Mouse (Mus musculus): ENCODE data around the gene Naa40.

DNA sequence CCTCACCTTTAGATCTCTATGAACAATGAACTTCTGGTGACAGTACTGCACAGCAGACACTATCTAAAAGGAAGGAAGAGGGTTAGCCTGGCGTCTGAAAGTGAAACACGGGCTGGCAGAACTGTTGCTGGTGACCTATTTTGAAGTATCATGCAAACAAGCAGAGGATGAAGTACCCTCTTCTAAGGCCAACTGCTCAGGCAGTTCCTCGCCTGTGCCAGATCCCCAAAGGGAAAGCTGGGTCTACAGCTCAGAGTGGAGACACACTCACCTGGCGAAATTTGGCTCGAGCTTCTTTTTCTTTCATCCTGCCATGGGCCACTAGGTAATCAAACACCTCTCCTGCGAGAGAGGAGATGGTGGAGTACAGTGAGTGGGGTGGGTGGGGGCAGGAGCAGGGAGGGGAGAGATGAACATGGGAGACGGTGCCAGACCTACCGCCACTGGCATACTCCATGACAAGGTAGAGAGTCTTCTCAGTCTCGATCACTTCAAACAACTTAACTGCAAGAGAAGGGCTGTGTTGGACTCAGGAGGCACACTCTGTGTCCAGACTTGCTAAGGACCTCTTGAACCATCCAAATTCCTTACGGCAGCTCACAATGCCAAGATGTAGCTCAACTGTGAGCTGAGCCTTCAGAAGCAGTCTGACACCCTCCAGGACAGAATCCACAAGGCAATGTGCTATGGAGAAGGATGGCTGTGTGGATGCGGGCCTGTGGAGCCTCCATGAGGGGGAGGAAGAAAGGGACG lies 45.8 kb upstream of the Naa40 start:
- TF ChIP-seq POLR2A (IDR thresholded peaks at IDR 0.05; ENCODE audit: insufficient read depth, low read depth, low read length) = no peak
- TF ChIP-seq CTCF (IDR thresholded peaks at IDR 0.05) = no peak
- no peak for TF ChIP-seq EP300 (IDR thresholded peaks at IDR 0.05; ENCODE audit: insufficient read depth, low read depth, low read length)

All from heart, adult 2 months (tissue).